Mouse (Mus musculus) brain, adult 2 months (tissue): Measurements from ENCODE around the gene Gm39653.
"Not testable (repeated sequence)": the region's sequence is repeated elsewhere in the genome, so short reads cannot be mapped to it uniquely, and the experiment has no call there.

ENCODE experiments used
- DNase-seq: peaks from one replicate; pipeline ENCODE4 v3.0.0; 2011; ENCODE audit warnings: low read depth, low spot score

Gene Gm39653

DNA sequence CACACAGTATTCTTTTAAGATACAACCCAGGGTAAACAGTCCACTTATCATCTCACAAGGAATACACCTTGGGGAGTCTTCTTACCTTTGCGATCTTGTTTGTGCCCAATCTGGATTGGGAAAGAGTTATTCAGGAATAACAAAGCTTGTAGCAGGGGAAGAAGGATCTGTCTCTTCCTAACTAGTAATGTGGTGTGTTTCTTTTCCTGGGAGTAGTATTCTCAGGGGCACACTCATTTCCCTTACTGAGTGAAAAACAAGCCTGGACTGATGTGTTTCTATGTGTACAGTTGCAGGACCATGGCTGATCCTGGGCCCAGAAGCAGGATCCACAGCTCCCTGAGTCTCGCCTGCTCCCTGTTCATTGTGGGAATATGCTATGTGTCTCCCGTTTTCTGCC lies at the start of gene Gm39653:
Gene Gm39653, plus strand, starts transcription at position 301 of the 400 bp plus-strand sequence.
- no peak for DNase-seq

- DNase-seq: peak; percentile 56
These were observed 49.3 kb upstream of the Gm39653 start for GRCm38 (mm10) chr1:63566501-63566900.

DNA sequence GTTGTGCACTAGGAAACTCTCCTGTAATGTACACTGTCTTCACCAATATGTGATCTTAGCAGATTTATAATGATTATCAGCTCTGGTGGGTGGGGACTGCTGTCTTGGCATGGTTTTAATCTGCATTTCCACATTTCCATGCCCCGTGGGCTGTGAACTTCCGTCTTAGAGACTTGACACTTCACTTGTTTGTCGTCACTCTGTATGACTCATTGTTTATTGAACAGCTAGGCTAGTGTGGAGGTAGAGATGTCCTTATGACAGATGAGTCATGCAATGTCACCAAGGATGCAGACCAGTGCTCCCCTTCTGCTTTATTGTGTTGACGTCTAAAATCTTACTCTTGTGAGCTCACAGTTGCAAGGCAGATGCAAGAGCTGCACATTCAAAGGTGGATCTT lies 48.7 kb upstream of the Gm39653 start:
- DNase-seq: peak; percentile 43

GRCm38 (mm10) chr1:63572229-63572628 lies 43.5 kb upstream of the Gm39653 start:
- DNase-seq: peak; percentile 73

GRCm38 (mm10) chr1:63573432-63573831 lies 42.3 kb upstream of the Gm39653 start:
- peak; percentile 66 for DNase-seq

DNA sequence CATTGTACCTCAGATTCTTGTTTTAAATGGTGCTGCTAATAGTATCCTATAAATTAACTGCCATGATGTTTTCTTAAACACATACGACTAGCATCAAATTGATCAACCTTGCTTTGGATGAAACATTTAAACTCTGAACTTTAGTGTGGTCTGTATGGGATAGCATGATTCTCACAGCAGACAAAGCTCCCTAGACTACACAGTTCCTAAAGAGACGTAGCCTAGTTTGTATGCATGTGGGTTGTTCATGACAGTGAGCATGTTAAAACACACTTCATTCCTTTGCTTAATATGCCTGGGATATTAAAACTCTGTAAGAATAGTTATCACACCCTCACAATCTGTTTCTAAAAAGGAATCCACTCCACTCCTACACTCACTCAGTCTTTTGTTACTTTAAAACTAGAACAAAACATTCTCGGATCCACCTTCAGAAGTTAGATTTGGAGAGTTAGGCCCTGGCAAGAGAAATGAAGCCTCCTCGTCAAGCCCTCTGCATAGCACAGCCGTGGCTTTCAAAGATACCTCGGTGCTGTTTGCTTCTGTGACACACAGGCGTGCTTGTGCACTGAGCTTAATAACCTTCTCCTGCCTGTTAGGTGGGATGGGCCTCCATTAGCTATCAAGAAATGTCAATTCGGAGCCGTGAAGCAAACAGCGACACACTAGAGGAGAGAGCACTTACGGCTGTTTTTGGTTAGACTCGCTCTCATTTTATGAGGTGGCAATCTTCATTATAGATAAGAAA lies 41.7 kb upstream of the Gm39653 start:
- DNase-seq: peak; percentile 73

- DNase-seq: no peak
These were observed 39.0 kb upstream of the Gm39653 start for GRCm38 (mm10) chr1:63576803-63577202.

DNA sequence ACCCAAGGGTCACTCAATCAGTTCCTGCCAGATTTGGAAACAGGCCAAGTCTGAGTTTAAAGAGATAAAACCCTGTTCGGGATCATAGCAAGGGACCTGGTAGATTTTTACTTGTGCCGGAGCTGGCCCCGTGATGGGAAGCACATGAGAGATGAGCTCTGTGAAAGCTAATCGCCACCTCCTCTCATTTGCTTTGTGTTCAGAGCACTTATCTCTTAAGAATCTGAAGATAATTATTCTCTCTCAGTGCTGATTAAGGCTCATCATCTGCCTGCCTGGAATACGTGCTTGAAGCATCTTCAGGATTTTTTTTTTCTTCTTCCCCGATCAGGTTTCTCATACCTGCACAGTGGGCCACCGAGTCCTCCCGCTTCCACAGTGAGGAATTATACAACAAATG lies 36.6 kb upstream of the Gm39653 start:
- peak; percentile 47 for DNase-seq

DNA sequence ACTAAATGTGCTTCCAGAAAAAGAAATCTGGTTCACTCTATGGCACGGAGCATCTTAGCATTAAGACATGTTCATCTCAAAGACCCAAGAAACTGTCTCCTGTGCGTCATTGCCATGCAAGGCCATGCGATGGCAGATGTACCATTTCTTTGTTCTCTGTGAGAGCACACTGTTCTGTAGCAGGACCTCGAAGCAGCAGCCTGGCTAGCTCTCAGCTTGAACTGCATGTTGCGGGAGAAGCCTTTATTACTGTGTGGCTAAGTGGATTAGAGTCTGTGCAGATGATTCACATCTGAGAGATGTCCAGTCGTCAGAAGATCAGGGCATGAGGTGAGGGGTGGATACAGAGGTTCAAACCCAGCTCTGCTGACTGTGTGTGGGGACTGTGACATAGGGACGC lies 28.9 kb upstream of the Gm39653 start:
- no peak for DNase-seq

- DNase-seq: no peak
These were observed 11.8 kb upstream of the Gm39653 start for GRCm38 (mm10) chr1:63603870-63604500.

GRCm38 (mm10) chr1:63609613-63610012 lies 6.2 kb upstream of the Gm39653 start:
- DNase-seq: no peak

DNA sequence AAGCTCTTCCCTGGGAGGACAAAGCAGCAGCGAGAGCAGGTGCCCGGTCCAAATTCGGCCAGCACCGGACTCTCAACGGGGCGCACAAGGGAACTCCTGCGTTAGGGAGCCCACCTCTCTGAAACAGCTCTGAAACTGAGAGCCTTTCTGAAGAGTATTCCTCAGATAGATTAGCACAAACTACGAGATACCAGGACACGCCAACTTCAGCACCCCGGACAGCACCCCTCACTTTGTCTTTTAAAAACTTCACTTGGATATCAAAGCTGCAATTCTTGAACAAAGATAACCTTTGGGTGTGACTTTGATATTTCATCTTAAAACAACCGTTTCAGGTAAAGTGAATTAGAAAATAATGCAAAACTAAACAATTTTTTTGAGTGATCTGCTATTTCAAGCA lies 1.2 kb upstream of the Gm39653 start:
- no peak for DNase-seq

DNA sequence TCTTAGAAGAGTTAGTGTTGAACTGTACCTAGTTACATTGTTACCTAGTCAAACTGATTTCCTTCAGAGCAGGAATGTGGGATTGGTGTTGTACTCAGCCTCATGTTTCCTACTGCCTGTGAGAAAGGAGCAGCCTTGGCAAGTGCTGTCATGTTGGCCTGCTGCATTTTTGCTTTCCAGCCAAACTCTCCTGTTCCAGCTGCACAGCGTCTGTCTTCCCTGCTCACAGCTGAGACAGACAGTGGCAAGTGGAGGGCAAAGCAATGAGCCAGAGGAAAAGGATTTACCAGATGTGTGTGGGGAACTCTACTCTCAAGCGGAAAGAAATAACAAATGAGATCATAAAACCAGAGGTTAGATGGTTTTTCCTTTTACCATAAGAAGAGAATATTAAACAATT lies 12.4 kb downstream of the Gm39653 start:
- peak; percentile 40 for DNase-seq

- not testable (repeated sequence) for DNase-seq
These were observed 14.6 kb downstream of the Gm39653 start for GRCm38 (mm10) chr1:63630390-63630789.

DNA sequence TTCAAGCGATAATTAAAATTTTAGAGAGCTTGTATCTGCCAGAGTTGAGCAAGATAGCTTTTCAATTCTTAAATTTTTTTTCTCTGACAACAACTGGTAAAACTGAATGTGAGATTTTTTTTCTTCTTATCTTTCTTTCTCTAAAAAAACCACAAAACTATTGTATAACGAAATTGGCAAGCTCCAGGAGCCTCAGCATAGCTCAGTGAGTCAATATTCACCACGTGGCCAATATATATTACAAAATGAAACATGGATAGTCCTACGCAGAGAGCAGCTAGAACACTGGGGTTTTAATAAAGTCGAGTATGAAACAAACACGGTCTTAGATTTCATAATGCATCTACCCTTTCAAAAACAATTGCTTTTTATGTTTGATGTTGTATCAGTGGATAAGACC lies 24.2 kb downstream of the Gm39653 start:
- peak; percentile 16 for DNase-seq

GRCm38 (mm10) chr1:63658016-63658415 lies 42.2 kb downstream of the Gm39653 start:
- DNase-seq: peak; percentile 77

- DNase-seq: peak; percentile 88
These were observed 43.8 kb downstream of the Gm39653 start for GRCm38 (mm10) chr1:63659591-63659990.

GRCm38 (mm10) chr1:63666089-63666488 lies 50.3 kb downstream of the Gm39653 start:
- DNase-seq: no peak

- no peak for DNase-seq
These were observed 51.6 kb downstream of the Gm39653 start for GRCm38 (mm10) chr1:63667201-63667948.

GRCm38 (mm10) chr1:63667949-63668851 lies 52.4 kb downstream of the Gm39653 start:
- peak; percentile 28 for DNase-seq

DNA sequence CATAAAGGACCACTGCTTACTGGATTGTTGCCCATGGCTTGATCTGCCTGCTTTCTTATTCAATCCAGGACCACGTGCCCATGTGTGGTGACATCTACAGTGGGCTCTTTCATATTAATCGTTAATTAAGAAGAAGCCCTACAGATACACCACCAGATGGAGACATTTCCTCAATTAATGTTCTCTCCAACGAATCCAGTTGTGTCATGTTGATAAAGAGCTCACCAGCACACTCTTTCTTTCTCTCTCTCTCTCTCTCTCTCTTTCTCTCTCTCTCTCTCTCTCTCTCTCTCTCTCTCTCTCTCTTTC lies 53.0 kb downstream of the Gm39653 start:
- DNase-seq: peak; percentile 89
